Mouse (Mus musculus) thymus, adult 2 months (tissue): ENCODE measurements at regions not wholly inside any gene's neighbourhood (a gene's known extent, or its start where the extent isn't known, plus 50 kb on each side); places are given as distances from the start of the nearest gene placed in this dataset.

Source experiments
- CTCF ChIP-seq: fragments of 200-500 bp; IDR thresholded peaks from 2 replicates; pipeline ENCODE4 v1.5.1; 2012; ENCODE audit warnings: mild to moderate bottlenecking, control low read depth, low read length, moderate library complexity, borderline replicate concordance; ENCODE audit not compliant: control insufficient read depth, poor library complexity, insufficient read depth; ENCODE audit errors: extremely low read depth
- POLR2A ChIP-seq: fragments of 200-500 bp; IDR thresholded peaks from 2 replicates; pipeline ENCODE4 v1.6.1; 2012; ENCODE audit warnings: mild to moderate bottlenecking, low read length, control low read depth, moderate library complexity; ENCODE audit not compliant: control insufficient read depth, poor library complexity, insufficient read depth; ENCODE audit errors: extremely low read depth

DNA sequence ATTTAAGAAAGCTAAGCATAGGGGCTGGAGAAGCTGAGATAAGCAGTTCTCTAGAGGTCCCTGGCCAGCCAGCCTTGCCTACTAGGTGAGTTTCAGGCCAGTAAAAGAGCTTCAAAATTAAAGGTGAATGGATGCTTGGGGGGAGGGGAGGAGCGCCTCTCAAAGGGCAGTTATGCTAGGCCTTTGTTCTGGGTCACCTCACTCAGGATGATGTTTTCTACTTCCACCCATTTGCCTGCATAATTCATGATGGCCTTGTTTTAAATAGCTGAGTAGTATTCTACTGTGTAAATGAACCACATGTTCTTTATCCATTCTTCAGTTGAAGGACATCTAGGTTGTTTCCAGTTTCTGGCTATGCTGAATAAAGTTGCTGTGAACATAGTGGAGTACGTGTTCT is 457.0 kb upstream of the Fam160b2 start:
- TF ChIP-seq CTCF: no peak
- TF ChIP-seq POLR2A: no peak
